Mouse (Mus musculus) effector memory CD4-positive, alpha-beta T cell, adult 7 months (primary cell): ENCODE results near the gene Gm10230. TPM values are rescaled to one million over a fixed set of nuclear protein-coding genes. Genes with fewer than 3 reads are reported as not detected.

Experiments
- polyA plus RNA-seq: library from polyadenylated mRNA; unstranded; fragments of 100-300 nt; shearing (Covaris generic); gene quantifications from one replicate; pipeline ENCODE4 v1.2.1, GENCODE M21; 2017

Gene Gm10230
- not detected for polyA plus RNA-seq

GRCm38 (mm10) chrX:27494782-27495181 is at the start of gene Gm10230:
Gm10230 (minus strand) TSS chrX:27494882.

